Mouse (Mus musculus) spleen, adult 2 months (tissue): ENCODE results near the gene Fam196b. TPM values are rescaled to one million over a fixed set of nuclear protein-coding genes. Genes with fewer than 3 reads are reported as not detected.

Experiments used
- DNase-seq, 2 experiments: peaks; one replicate each; pipeline versions ENCODE4 v3.0.0 to v3.0.0-alpha.2; 2012 to 2021; ENCODE audit warnings: low spot score in 2 of 2, low read depth in 1 of 2
- H3K27ac ChIP-seq: fragments of 200-500 bp; 2 replicates; pipeline ENCODE4 v1.5.1; 2012; ENCODE audit warnings: low read length, inconsistent platforms; ENCODE audit not compliant: insufficient read depth
- H3K27me3 ChIP-seq: fragments of 200-500 bp; 2 replicates; pipeline ENCODE4 v1.6.1; 2012; ENCODE audit warnings: mild to moderate bottlenecking, moderate library complexity, low read length, inconsistent platforms; ENCODE audit not compliant: control insufficient read depth, insufficient read depth
- H3K36me3 ChIP-seq: fragments of 200-500 bp; 2 replicates; pipeline ENCODE4 v1.6.1; 2012; ENCODE audit warnings: mild to moderate bottlenecking, low read length, inconsistent platforms; ENCODE audit not compliant: control insufficient read depth, insufficient read depth
- H3K4me1 ChIP-seq: fragments of 200-500 bp; 2 replicates; pipeline ENCODE4 v1.6.1; 2011; ENCODE audit warnings: inconsistent platforms; ENCODE audit not compliant: control insufficient read depth, insufficient read depth, insufficient read length
- H3K4me3 ChIP-seq: fragments of 200-500 bp; 2 replicates; pipeline ENCODE4 v1.5.1; 2011; ENCODE audit warnings: mild to moderate bottlenecking, inconsistent platforms; ENCODE audit not compliant: insufficient read depth, insufficient read length; ENCODE audit errors: extremely low read depth
- CTCF ChIP-seq: fragments of 200-500 bp; IDR thresholded peaks from 2 replicates; pipeline ENCODE4 v1.5.1; 2011; ENCODE audit warnings: mild to moderate bottlenecking, inconsistent platforms; ENCODE audit not compliant: insufficient read depth, insufficient read length, insufficient replicate concordance; ENCODE audit errors: extremely low read depth
- POLR2A ChIP-seq: fragments of 200-500 bp; IDR thresholded peaks from 2 replicates; pipeline ENCODE4 v1.6.1; 2011; ENCODE audit warnings: low read depth, low read length, inconsistent platforms
- WGBS: fragments of 180-500 bp; shearing (Covaris S2); methylation state at CpG from one replicate; pipeline ENCODE4 v1.1.7; 2018; 5-methylcytosine and 5-hydroxymethylcytosine counted together
- polyA plus RNA-seq: library from polyadenylated mRNA; depleted of rRNA; stranded (reverse); fragments of >200 nt; gene quantifications from 2 replicates; pipeline ENCODE4 v1.2.3, GENCODE M21; 2012

Gene Fam196b
- polyA plus RNA-seq, 1 experiment: 0.05 TPM

DNA sequence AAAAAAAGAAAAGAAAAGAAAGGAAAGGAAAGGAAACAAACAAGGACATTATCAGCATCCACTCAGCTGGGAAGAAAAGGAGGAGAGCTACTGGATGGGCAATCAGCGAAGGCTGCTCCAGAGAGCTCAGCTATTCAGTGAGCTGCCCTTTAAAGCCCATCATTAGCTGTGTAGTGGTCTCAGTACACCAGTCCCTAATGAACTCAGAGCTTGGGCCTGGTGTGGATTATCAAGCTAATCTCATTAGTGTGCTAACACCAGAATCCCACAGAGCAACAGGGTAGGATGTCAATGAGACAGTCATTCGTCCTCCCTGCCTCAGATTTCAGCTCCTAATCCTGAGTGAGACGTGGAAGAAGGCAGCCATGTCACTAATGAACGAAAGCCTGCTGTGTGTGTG is 24.4 kb upstream of the Fam196b start:
- WGBS: 89% methylated on average over 4 of the region's 4 CpGs
- H3K27me3 ChIP-seq: no peaks in the 10 kb centered on the region

GRCm38 (mm10) chr11:34290708-34291107 is 23.9 kb upstream of the Fam196b start:
- Histone ChIP-seq H3K27ac (no peak overlapping the region), H3K4me1 (no peaks in the 10 kb centered on the region), H3K36me3 (peaks cover 31% of the 10 kb centered on the region), H3K4me3 (no peak overlapping the region), H3K27me3 (no peaks in the 10 kb centered on the region)
- 90% methylated on average over 2 of the region's 2 CpGs for WGBS
- no peak for DNase-seq
- no peak for TF ChIP-seq POLR2A
- no peak for TF ChIP-seq CTCF

More for the DNA sequence above, 24.4 kb upstream of the Fam196b start:
- Histone ChIP-seq H3K4me1 (no peaks in the 10 kb centered on the region), H3K27ac (no peak overlapping the region), H3K36me3 (peaks cover 31% of the 10 kb centered on the region), H3K4me3 (no peak overlapping the region)
- DNase-seq: no peak
- no peak for TF ChIP-seq CTCF
- no peak for TF ChIP-seq POLR2A

DNA sequence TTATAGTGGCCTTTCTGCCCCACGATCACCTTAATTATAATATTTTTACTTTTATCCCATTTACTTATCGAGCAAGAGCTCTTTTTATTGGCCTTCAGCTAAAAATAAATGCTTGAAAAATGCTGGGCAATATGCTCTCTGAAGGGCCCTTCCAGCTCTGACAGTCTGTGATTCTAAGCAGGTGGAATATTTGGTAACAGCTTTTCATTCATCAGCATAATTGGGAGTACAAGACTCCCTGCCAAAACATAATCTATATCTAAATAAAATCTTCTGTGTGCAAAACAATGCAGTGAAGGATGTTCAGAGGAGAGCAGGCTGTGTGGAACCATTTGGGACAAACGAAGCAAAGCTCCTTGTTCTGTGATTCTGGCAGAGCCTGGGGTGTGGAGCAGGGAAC is 23.3 kb upstream of the Fam196b start:
- H3K27ac ChIP-seq: no peak overlapping the region
- no peak for DNase-seq
- no peaks in the 10 kb centered on the region for H3K4me1 ChIP-seq
- H3K36me3 ChIP-seq: peaks cover 29% of the 10 kb centered on the region
- no peaks in the 10 kb centered on the region for H3K27me3 ChIP-seq
- 93% methylated on average over 3 of the region's 3 CpGs for WGBS
- no peak overlapping the region for H3K4me3 ChIP-seq
- TF ChIP-seq POLR2A (no peak), CTCF (no peak)

- Histone ChIP-seq H3K4me1 (no peaks in the 10 kb centered on the region), H3K36me3 (peaks cover 38% of the 10 kb centered on the region), H3K27ac (no peak overlapping the region), H3K27me3 (no peaks in the 10 kb centered on the region), H3K4me3 (no peak overlapping the region)
- 95% methylated on average over 5 of the region's 5 CpGs for WGBS
- no peak for DNase-seq
- TF ChIP-seq CTCF (no peak), POLR2A (no peak)
Measured at GRCm38 (mm10) chr11:34297698-34298378, 16.8 kb upstream of the Fam196b start.

DNA sequence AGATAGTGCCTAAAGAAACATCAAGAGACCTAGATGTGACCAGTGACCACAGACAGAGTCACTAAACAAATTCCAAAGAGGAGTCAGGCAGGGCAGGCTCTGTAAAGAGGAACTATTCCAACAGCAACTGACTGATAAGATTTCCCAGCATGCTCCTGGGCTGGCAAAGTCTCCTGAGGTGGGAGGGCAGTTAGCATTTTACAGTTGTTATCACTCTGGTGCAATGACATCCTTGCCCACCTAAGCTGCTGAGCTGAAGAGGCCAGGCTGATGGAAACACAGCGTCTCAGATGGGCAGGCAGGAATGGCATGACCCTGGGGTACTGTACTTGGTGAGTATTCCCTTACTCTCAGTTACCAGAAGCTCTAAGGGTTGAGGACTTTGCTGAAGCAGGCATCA is 15.1 kb upstream of the Fam196b start:
- WGBS: 85% methylated on average over 1 of the region's 1 CpGs
- no peaks in the 10 kb centered on the region for H3K27me3 ChIP-seq
- H3K4me3 ChIP-seq: no peak overlapping the region
- no peak for DNase-seq
- TF ChIP-seq CTCF: no peak
- no peak for TF ChIP-seq POLR2A
- peaks cover 34% of the 10 kb centered on the region for H3K36me3 ChIP-seq
- H3K4me1 ChIP-seq: no peaks in the 10 kb centered on the region
- no peak overlapping the region for H3K27ac ChIP-seq

DNA sequence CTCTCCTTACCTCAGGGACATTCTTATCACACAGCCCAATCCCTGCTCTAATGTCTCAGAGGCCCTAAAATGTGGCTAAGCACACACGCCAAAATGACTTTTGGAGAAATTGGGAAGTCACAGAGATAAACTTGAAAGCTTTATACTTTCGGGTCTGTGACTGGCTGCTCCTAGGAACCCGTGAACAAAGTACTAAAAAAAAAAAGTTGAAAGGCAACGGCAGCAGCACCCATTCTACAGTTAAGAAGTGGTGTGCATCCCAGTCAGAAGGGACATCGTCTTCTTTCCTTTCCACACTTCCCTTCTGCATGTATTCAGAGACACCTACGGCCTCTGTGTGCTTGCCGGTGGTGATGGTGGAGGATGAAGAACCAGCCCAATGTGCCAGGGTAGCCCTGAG is 14.6 kb upstream of the Fam196b start:
- no peaks in the 10 kb centered on the region for H3K4me1 ChIP-seq
- no peak for TF ChIP-seq CTCF
- no peak for TF ChIP-seq POLR2A
- no peak for DNase-seq
- no peak overlapping the region for H3K27ac ChIP-seq
- no peaks in the 10 kb centered on the region for H3K27me3 ChIP-seq
- WGBS: 90% methylated on average over 7 of the region's 7 CpGs
- H3K4me3 ChIP-seq: no peak overlapping the region
- H3K36me3 ChIP-seq: peaks cover 36% of the 10 kb centered on the region

GRCm38 (mm10) chr11:34306231-34306630 is 8.4 kb upstream of the Fam196b start:
- no peak overlapping the region for H3K4me3 ChIP-seq

More at GRCm38 (mm10) chr11:34306231-34306630, 8.4 kb upstream of the Fam196b start:
- 87% methylated on average over 3 of the region's 3 CpGs for WGBS
- no peak for TF ChIP-seq CTCF
- TF ChIP-seq POLR2A: no peak
- Histone ChIP-seq H3K4me1 (no peaks in the 10 kb centered on the region), H3K27me3 (no peaks in the 10 kb centered on the region), H3K27ac (no peak overlapping the region), H3K36me3 (peaks cover 34% of the 10 kb centered on the region)
- DNase-seq: no peak
